Mouse (Mus musculus) kidney, adult 18-20 months (tissue): ENCODE results near the gene Cyth1.

ENCODE experiments used
- DNase-seq: peaks from one replicate; pipeline ENCODE4 v3.0.0; 2021

Cyth1 gene

GRCm38 (mm10) chr11:118222351-118222885 lies 26.0 kb downstream of the Cyth1 start:
- no peak for DNase-seq

GRCm38 (mm10) chr11:118220561-118221262 lies 27.7 kb downstream of the Cyth1 start:
- peak; percentile 60 for DNase-seq

- DNase-seq = no peak
Measured at GRCm38 (mm10) chr11:118219066-118219465, 29.3 kb downstream of the Cyth1 start.

- no peak for DNase-seq
Measured at GRCm38 (mm10) chr11:118216468-118216867, 31.9 kb downstream of the Cyth1 start.

GRCm38 (mm10) chr11:118215928-118216458 lies 32.4 kb downstream of the Cyth1 start:
- no peak for DNase-seq

- no peak for DNase-seq
Measured at GRCm38 (mm10) chr11:118212636-118213112, 35.7 kb downstream of the Cyth1 start.

- DNase-seq = peak; percentile 57
Measured at GRCm38 (mm10) chr11:118211749-118212635, 36.4 kb downstream of the Cyth1 start.

GRCm38 (mm10) chr11:118210962-118211361 lies 37.4 kb downstream of the Cyth1 start:
- DNase-seq = no peak

- no peak for DNase-seq
Measured at GRCm38 (mm10) chr11:118210116-118210515, 38.3 kb downstream of the Cyth1 start.

- DNase-seq = no peak
Measured at GRCm38 (mm10) chr11:118209376-118209775, 39.0 kb downstream of the Cyth1 start.

- DNase-seq = no peak
Measured at GRCm38 (mm10) chr11:118208672-118209272, 39.6 kb downstream of the Cyth1 start.

GRCm38 (mm10) chr11:118207424-118208033 lies 40.9 kb downstream of the Cyth1 start:
- no peak for DNase-seq

- DNase-seq = no peak
Measured at GRCm38 (mm10) chr11:118206267-118206666, 42.1 kb downstream of the Cyth1 start.

- DNase-seq = no peak
Measured at GRCm38 (mm10) chr11:118203469-118203868, 44.9 kb downstream of the Cyth1 start.

GRCm38 (mm10) chr11:118202410-118203233 lies 45.8 kb downstream of the Cyth1 start:
- DNase-seq = peak; percentile 51

GRCm38 (mm10) chr11:118201833-118202409 lies 46.5 kb downstream of the Cyth1 start:
- DNase-seq = no peak

- no peak for DNase-seq
Measured at GRCm38 (mm10) chr11:118200834-118201830, 47.3 kb downstream of the Cyth1 start.

GRCm38 (mm10) chr11:118198296-118198600 lies 50.1 kb downstream of the Cyth1 start:
- DNase-seq = no peak

- DNase-seq = peak; percentile 67
Measured at GRCm38 (mm10) chr11:118197508-118198295, 50.7 kb downstream of the Cyth1 start.
